Comparison of ENCODE assay signal across 24 mouse cellular contexts in the genomic region with DNA sequence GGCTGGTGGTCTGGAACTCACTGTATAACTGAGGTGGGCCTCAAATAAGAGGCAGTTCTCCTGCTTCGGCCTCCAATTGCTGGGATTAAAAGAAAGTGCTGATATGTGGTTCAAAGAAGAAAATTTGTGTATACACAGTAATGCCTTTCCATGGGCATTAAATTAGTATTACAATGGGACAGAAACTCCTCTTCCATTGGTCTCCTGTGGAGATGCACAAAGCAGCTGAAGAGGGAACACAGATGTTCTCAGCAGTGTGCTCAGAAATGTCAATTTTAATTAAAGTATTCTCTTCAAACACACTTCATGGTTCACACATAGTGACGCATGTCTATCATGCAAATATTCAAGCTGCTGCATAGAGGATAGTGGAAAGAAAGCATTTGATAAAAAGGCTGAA. TPM values are rescaled to one million over a fixed set of nuclear protein-coding genes. Genes with fewer than 3 reads are reported as not detected.
DNase-seq lines count a peak whose midpoint lies in the region; ATAC-seq lines count a peak whose summit lies in the region.
"Had no signal": no experiment of that assay in that cellular context is flagged by ENCODE, and none has a peak within 500 bp of the region (broad histone marks: within the 10 kb centered on the region; RNA-seq: fewer than 3 reads in every experiment).

No protein-coding gene starts in this region.

- no peaks in the 10 kb centered on the region for H3K9me3 ChIP-seq in midbrain, embryonic 11.5 days (ENCODE audit: control insufficient read depth, low read length)
- 0 out of 2 replicates have a peak, but pooled peaks cover 5% of the 10 kb centered on the region for H3K9me3 ChIP-seq in midbrain, embryonic 13.5 days
- no peaks in the 10 kb centered on the region for H3K9me3 ChIP-seq in hindbrain, embryonic 10.5 days
- H3K9me3 ChIP-seq: embryonic facial prominence, embryonic 10.5 days; forebrain, embryonic 15.5 days; G1E had no signal

- no peaks in the 10 kb centered on the region for H3K27me3 ChIP-seq in midbrain, embryonic 11.5 days (ENCODE audit: control insufficient read depth, insufficient read depth, low read length)
- no peaks in the 10 kb centered on the region for H3K27me3 ChIP-seq in midbrain, embryonic 13.5 days
- peaks cover 4% of the 10 kb centered on the region; the same call in 1 of the 2 replicates for H3K27me3 ChIP-seq in hindbrain, embryonic 10.5 days (ENCODE audit: insufficient read depth, poor library complexity, severe bottlenecking)
- H3K27me3 ChIP-seq: CH12.LX; embryonic facial prominence, embryonic 12.5 days; forebrain, embryonic 13.5 days; forebrain, embryonic 15.5 days had no signal

- H3K4me3 ChIP-seq in midbrain, embryonic 11.5 days (ENCODE audit: low read depth, low read length), result no peak overlapping the region
- no peak overlapping the region for H3K4me3 ChIP-seq in midbrain, embryonic 13.5 days (replicated peaks)
- H3K4me3 ChIP-seq in hindbrain, embryonic 10.5 days, result no peak overlapping the region
- H3K4me3 ChIP-seq: embryonic facial prominence, embryonic 10.5 days; embryonic facial prominence, embryonic 12.5 days; forebrain, embryonic 13.5 days; forebrain, embryonic 15.5 days had no signal

- no peak overlapping the region for H3K27ac ChIP-seq in midbrain, embryonic 11.5 days (ENCODE audit: low read depth, low read length)
- no peak overlapping the region for H3K27ac ChIP-seq in midbrain, embryonic 13.5 days
- H3K27ac ChIP-seq in hindbrain, embryonic 10.5 days, result no peak overlapping the region
- H3K27ac ChIP-seq: embryonic facial prominence, embryonic 10.5 days; embryonic facial prominence, embryonic 12.5 days; forebrain, embryonic 13.5 days; forebrain, embryonic 15.5 days had no signal

- ATAC-seq in midbrain, embryonic 11.5 days (ENCODE audit: low FRiP score), result no peak
- ATAC-seq in midbrain, embryonic 13.5 days, result no peak
- ATAC-seq: activated CD4-positive, CD25-positive, alpha-beta regulatory T cell, adult 4 months; CD4-positive, CD25-positive, alpha-beta regulatory T cell, adult 4 months; forebrain, embryonic 13.5 days; forebrain, embryonic 15.5 days; forebrain, postnatal 0 days; Patski had no signal

- no peaks in the 10 kb centered on the region for H3K36me3 ChIP-seq in midbrain, embryonic 11.5 days (ENCODE audit: control insufficient read depth, insufficient read depth, low read length)
- peaks cover 10% of the 10 kb centered on the region for H3K36me3 ChIP-seq in midbrain, embryonic 13.5 days
- H3K36me3 ChIP-seq in hindbrain, embryonic 10.5 days, result no peaks in the 10 kb centered on the region
- H3K36me3 ChIP-seq: embryonic facial prominence, embryonic 10.5 days; embryonic facial prominence, embryonic 12.5 days; forebrain, embryonic 15.5 days; G1E had no signal

- no peak overlapping the region for H3K4me2 ChIP-seq in midbrain, embryonic 11.5 days
- H3K4me2 ChIP-seq in midbrain, embryonic 13.5 days (replicated peaks), result no peak overlapping the region
- H3K4me2 ChIP-seq: embryonic facial prominence, embryonic 12.5 days; forebrain, embryonic 13.5 days; forebrain, embryonic 15.5 days had no signal

- DNase-seq in midbrain, embryonic 11.5 days (ENCODE audit: low spot score, missing footprints), result peak; percentile 66
- DNase-seq in R1 (ENCODE audit: low read depth, low spot score), result peak; percentile 69
- no peak for DNase-seq in left cerebral cortex, adult 9 months (ENCODE audit: low spot score in 2 of 2)
- no peak for DNase-seq in hindbrain, embryonic 10.5 days (ENCODE audit: low spot score)
- DNase-seq: adrenal gland, adult 8-10 months; adrenal gland, postnatal 14 days; adrenal gland, postnatal 36 days; B cell, adult 2 months; cerebellum, adult 11-12 months; cerebellum, adult 2 months; cerebellum, adult 9-10 months; cerebellum, postnatal 10 days; cerebellum, postnatal 25 days; forebrain, postnatal 0 days had no signal

- 67% methylated on average over 2 of the region's 2 CpGs for WGBS in midbrain, embryonic 11.5 days
- 30% methylated on average over 2 of the region's 2 CpGs for WGBS in midbrain, embryonic 13.5 days
- 70% methylated on average over 2 of the region's 2 CpGs for WGBS in hindbrain, embryonic 10.5 days

- H3K9ac ChIP-seq in midbrain, embryonic 11.5 days (ENCODE audit: low read length), result no peak overlapping the region
- no peak overlapping the region for H3K9ac ChIP-seq in midbrain, embryonic 13.5 days (replicated peaks)
- H3K9ac ChIP-seq: embryonic facial prominence, embryonic 12.5 days; forebrain, embryonic 13.5 days; forebrain, embryonic 15.5 days; forebrain, postnatal 0 days had no signal

- H3K4me1 ChIP-seq in midbrain, embryonic 11.5 days (ENCODE audit: control insufficient read depth, insufficient read depth, low read length), result 0 out of 2 replicates have a peak, but pooled peaks cover under 1% of the 10 kb centered on the region
- H3K4me1 ChIP-seq in midbrain, embryonic 13.5 days (replicated peaks), result no peaks in the 10 kb centered on the region
- no peaks in the 10 kb centered on the region for H3K4me1 ChIP-seq in hindbrain, embryonic 10.5 days (replicated peaks)
- H3K4me1 ChIP-seq: embryonic facial prominence, embryonic 10.5 days; embryonic facial prominence, embryonic 12.5 days; forebrain, embryonic 13.5 days; forebrain, embryonic 15.5 days had no signal

RNA-seq across cellular contexts. Expression of a gene that starts 56.4 kb away (rescaled TPM):
- polyA plus RNA-seq in midbrain, embryonic 11.5 days (2014; fragmentation: Nextera tagmentation; extraction: Ambion mirVana), result 229 and 230 TPM in 2 replicates
- polyA plus RNA-seq in midbrain, embryonic 13.5 days (2015; fragmentation: Nextera tagmentation; extraction: Ambion mirVana), result 133 and 155 TPM in 2 replicates
- polyA plus RNA-seq in hindbrain, embryonic 10.5 days (2016; fragmentation: Nextera tagmentation; extraction: Ambion mirVana), result 15.4 and 19.3 TPM in 2 replicates
- polyA plus RNA-seq: CD4-positive, CD25-positive, alpha-beta regulatory T cell, adult 4 months; G1E; Patski had no signal

Comparison
In these comparisons a context has a peak if more than half of its experiments do, and no peak if none do; other contexts are left out.
1. DNase-seq: peak in midbrain, embryonic 11.5 days (single experiment) and R1 (single experiment); none in left cerebral cortex, adult 9 months (0 of 2) and hindbrain, embryonic 10.5 days (single experiment).